8 mouse cellular contexts compared by ENCODE assay signal in the genomic region with DNA sequence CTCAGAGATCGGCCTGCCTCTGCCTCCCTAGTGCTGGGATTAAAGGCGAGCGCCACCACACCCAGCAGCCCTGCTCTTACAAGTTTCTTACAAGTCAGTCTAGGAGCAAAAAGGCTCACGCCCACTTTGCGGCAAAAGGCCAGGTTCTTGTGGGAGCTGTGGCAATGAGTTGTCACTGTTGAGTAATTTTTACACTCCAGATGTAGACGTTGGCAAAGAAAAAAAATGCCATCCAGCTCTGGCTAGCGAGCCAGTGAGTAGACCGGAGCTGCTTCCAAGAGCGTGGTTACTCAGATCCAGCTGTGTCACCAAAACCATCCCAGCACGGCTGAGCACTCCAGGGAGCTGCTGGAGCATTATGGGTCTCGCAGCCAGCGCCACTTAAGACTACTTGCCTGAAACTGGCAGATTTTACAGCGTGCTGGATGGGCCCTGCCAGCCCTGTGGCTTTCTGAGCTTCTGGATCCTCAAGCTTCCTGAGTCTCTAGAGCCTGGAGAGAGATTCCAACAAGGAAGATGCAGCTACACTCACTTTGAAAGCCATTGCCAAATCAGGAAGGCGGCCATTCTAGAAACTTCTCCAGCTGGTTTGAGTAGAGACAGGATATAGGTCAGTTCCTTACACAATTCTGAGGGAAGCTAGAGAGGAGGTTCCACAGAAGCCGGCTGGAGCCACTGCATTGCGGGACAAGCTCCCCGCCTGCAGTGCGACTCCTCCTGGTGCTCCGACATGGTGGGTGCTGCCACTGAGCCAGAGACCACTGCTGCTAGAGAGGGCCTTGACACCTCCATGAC. TPM values are rescaled to one million over a fixed set of nuclear protein-coding genes. Genes with fewer than 3 reads are reported as not detected.
A peak's percentile ranks its signal among the peaks of the same experiment; 100 is the strongest.
DNase-seq lines count a peak whose midpoint lies in the region; ATAC-seq lines count a peak whose summit lies in the region.

No protein-coding gene starts in this region.

- peak; percentile 70 for DNase-seq in left cerebral cortex, adult 11 months (ENCODE audit: low spot score)
- no peak for DNase-seq in left cerebral cortex, postnatal 4 days
- peak; percentile 84 to 86 for DNase-seq in left cerebral cortex, adult 18-20 months (ENCODE audit: low spot score in 2 of 2)
- DNase-seq in monocyte, adult 2 months (ENCODE audit: low read depth in 1 of 2, low spot score in 2 of 2), result peak; percentile 70 to 74
- DNase-seq in Muller cell, postnatal 12 days (ENCODE audit: inconsistent ontology term), result no peak
- DNase-seq in cerebellum, adult 11 months, result no peak

- peaks cover 9% of the 10 kb centered on the region for H3K4me1 ChIP-seq in hindbrain, embryonic 16.5 days (ENCODE audit: control insufficient read depth, insufficient read depth, low read depth, low read length)

- no peak overlapping the region for H3K4me3 ChIP-seq in hindbrain, embryonic 16.5 days (ENCODE audit: low read length)

- ATAC-seq in common myeloid progenitor, adult 5-6 weeks (replicated peaks; ENCODE audit: low read depth, poor library complexity, severe bottlenecking), result peak; percentile 30
- no peak for ATAC-seq in hindbrain, embryonic 16.5 days

- no peak overlapping the region for H3K9ac ChIP-seq in hindbrain, embryonic 16.5 days (ENCODE audit: low read depth, low read length)

- WGBS in hindbrain, embryonic 16.5 days, result 86% methylated on average over 19 of the region's 19 CpGs

- no peaks in the 10 kb centered on the region for H3K9me3 ChIP-seq in hindbrain, embryonic 16.5 days (ENCODE audit: control insufficient read depth, low read length)

- no peak overlapping the region for H3K27ac ChIP-seq in hindbrain, embryonic 16.5 days (ENCODE audit: low read depth, low read length)

- H3K36me3 ChIP-seq in hindbrain, embryonic 16.5 days (ENCODE audit: control insufficient read depth, insufficient read depth, low read length), result peaks cover 3% of the 10 kb centered on the region; the same call in 1 of the 2 replicates

- intact Hi-C loops in left cerebral cortex, postnatal 4 days (cut with DNase I), result no loop called here

- no peak overlapping the region for H3K4me2 ChIP-seq in hindbrain, embryonic 16.5 days (ENCODE audit: low read length)

- H3K27me3 ChIP-seq in hindbrain, embryonic 16.5 days (replicated peaks; ENCODE audit: control insufficient read depth, insufficient read depth, low read length), result no peaks in the 10 kb centered on the region

RNA-seq across cellular contexts. Expression of a gene that starts 4.7 kb away (rescaled TPM):
- total RNA-seq in left cerebral cortex, postnatal 4 days (2021), result 10 to 100 TPM; 11.6 to 12.2 TPM
- 5.2 and 8.0 TPM in 2 replicates for total RNA-seq in common myeloid progenitor, adult 5-6 weeks (2017)
- total RNA-seq in left cerebral cortex, adult 18-20 months (2021), result 1 to 10 TPM; 5.7 to 6.1 TPM
- polyA plus RNA-seq in hindbrain, embryonic 16.5 days (2015; fragmentation: Nextera tagmentation; extraction: Ambion mirVana), result 3.4 and 3.5 TPM in 2 replicates

RNA-seq across cellular contexts. Expression of a gene that starts 12.1 kb away (rescaled TPM):
- total RNA-seq in left cerebral cortex, postnatal 4 days (2021), result not detected
- not detected in 2 replicates for total RNA-seq in common myeloid progenitor, adult 5-6 weeks (2017)
- not detected for total RNA-seq in left cerebral cortex, adult 18-20 months (2021)
- polyA plus RNA-seq in hindbrain, embryonic 16.5 days (2015; fragmentation: Nextera tagmentation; extraction: Ambion mirVana), result 0.11 and 0.20 TPM in 2 replicates

RNA-seq across cellular contexts. Expression of a gene that starts 29.1 kb away (rescaled TPM):
- total RNA-seq in left cerebral cortex, postnatal 4 days (2021), result 10 to 100 TPM; 47.3 to 49.7 TPM
- total RNA-seq in common myeloid progenitor, adult 5-6 weeks (2017), result 65.1 and 78.4 TPM in 2 replicates
- total RNA-seq in left cerebral cortex, adult 18-20 months (2021), result 10 to 100 TPM; 83.1 to 83.4 TPM
- 62.0 and 75.4 TPM in 2 replicates for polyA plus RNA-seq in hindbrain, embryonic 16.5 days (2015; fragmentation: Nextera tagmentation; extraction: Ambion mirVana)

RNA-seq across cellular contexts. Expression of a gene that starts 37.5 kb away (rescaled TPM):
- 10 to 100 TPM; 84.6 to 98.4 TPM for total RNA-seq in left cerebral cortex, postnatal 4 days (2021)
- 56.7 and 74.3 TPM in 2 replicates for total RNA-seq in common myeloid progenitor, adult 5-6 weeks (2017)
- total RNA-seq in left cerebral cortex, adult 18-20 months (2021), result 10 to 100 TPM; 92.6 to 96.3 TPM
- polyA plus RNA-seq in hindbrain, embryonic 16.5 days (2015; fragmentation: Nextera tagmentation; extraction: Ambion mirVana), result 63.3 and 70.6 TPM in 2 replicates

Comparison
In these comparisons a context has a peak if more than half of its experiments do, and no peak if none do; other contexts are left out.
1. DNase-seq: peak in left cerebral cortex, adult 11 months (single experiment), left cerebral cortex, adult 18-20 months (2 of 2) and monocyte, adult 2 months (2 of 2); none in left cerebral cortex, postnatal 4 days (single experiment), Muller cell, postnatal 12 days (single experiment) and cerebellum, adult 11 months (single experiment).